Mouse (Mus musculus) erythroblast, adult 5-6 weeks (primary cell): ENCODE measurements around the gene Rplp0. TPM values are rescaled to one million over a fixed set of nuclear protein-coding genes. Genes with fewer than 3 reads are reported as not detected.
"Not testable (repeated sequence)": the region's sequence is repeated elsewhere in the genome, so short reads cannot be mapped to it uniquely, and the experiment has no call there.

ENCODE experiments used
- ATAC-seq: replicated peaks from 2 replicates; pipeline ENCODE4 v1.8.0; 2016; ENCODE audit warnings: moderate number of reproducible peaks, mild to moderate bottlenecking, moderate TSS enrichment, inconsistent platforms; ENCODE audit not compliant: poor library complexity, low FRiP score, severe bottlenecking
- total RNA-seq, 2 experiments: library from RNA; stranded (forward) in 1 of 2; stranded (reverse) in 1 of 2; fragments of 150-400 nt in 1 of 2; fragments of 200-764, 138-1000 nt in 1 of 2; gene quantifications; 2 replicates each; pipeline versions ENCODE4 v1.2.3 to v1.2.4; 2015 to 2017; ENCODE audit warnings: low replicate concordance in 2 of 2

The Rplp0 gene
- total RNA-seq, 2 experiments from 2014 or later: 339 to 822 TPM

DNA sequence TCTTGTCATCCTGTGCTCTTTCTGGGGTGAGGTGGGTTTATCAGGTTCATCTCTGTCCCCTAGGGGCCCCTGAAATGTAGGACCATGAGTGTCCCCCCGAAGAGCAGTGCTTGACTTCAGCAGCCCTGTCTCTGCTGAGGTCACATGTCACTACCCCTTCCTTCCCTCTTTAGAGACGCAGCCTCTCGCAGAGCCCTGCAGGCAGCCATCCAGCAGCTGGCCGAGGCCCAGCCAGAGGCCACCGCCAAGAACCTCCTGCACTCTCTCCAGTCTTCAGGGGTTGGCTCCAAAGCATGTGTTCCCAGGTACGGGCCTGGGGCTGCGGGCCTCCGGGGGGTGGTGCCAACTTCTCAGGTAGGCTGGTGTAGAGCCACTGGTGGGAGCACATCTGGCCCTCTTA lies 15.7 kb downstream of the Rplp0 start:
- no peak for ATAC-seq

DNA sequence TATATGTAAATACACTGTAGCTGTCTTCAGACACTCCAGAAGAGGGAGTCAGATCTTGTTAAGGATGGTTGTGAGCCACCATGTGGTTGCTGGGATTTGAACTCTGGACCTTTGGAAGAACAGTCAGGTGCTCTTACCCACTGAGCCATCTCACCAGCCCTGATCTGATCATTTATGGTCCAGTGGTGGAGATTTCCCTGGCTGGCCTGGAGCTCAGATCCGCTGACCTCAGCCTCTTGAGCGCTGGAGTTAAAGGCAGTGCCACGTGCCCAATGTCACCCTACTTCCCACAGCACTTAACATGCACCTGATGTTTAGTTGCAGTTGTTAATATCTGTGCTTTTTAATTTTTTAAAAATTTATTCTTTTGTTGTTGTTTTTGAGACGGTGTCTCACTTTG lies 18.4 kb downstream of the Rplp0 start:
- not testable (repeated sequence) for ATAC-seq

DNA sequence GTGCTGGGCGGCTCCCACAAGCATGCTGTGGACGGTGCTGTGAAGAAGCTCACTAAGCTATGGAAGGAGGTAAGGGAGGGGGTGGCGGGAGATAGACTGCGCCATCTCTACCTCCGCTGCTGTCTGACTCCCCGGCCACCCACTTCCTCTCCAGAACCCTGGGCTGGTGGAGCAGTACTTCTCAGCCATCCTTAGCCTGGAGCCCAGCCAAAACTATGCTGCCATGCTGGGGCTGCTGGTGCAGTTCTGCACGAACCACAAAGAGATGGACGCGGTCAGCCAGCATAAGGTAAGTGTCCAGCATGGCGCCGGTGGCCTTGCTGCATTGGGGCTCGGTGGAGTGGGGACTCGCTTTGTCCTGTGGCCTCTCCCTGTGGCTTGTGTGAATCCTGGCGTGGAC lies 19.7 kb downstream of the Rplp0 start:
- ATAC-seq: no peak

DNA sequence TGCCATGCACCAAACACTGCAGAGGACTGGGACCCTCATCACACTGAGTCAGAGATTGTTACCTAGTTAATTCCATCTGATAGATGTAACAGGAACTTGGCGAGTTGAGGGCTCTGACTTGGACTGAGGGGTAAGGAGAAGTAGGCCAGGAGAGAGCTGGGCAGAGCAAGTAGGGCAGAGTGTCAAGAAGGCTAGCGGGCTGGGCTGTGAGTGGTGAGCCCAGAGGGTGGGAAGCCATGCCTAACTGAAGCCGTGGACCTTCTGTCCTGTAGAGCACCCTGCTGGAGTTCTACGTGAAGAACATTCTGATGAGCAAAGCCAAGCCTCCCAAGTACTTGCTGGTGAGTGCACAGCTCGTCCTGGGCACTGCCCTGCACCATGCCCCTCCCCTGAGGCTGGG lies 20.1 kb downstream of the Rplp0 start:
- ATAC-seq: 0 out of 2 replicates have a peak, but pooled peaks have one; percentile 25

DNA sequence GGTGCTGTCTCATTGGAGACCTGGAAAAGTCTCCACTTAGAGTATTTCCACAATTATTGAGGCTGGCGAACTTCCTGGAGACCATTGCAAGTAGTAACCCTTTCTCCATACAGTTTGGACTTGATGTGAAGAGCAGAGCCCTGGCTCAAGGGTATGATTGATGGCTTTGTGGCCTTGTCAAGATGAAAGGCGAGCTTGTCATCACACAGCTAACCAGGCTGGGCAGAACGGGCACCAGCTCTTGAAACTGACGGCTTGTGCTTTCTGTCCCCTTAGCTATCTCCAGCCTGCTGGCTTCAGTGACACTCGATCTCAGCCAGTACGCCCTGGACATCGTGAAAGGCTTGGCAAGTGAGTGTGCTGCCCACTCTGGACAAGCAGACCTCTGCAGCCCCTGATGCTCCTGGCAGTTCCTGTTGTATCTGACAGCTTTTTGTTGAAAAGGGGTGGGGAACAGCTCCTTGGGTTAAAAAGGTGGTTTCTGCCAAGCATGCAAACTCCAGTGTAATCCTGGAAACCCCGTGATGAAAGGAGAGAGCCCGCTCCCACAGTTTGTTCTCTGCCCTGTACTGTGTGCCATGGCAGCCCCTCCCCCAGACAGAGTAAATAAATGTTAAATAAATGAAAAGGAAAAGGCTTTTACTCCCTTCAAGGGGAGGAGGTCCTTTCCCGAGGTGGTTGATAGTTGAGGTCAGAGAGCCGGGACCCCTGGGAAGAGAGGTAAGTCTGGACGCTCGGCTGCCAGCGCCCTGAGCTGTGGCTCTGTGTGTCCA lies 21.1 kb downstream of the Rplp0 start:
- ATAC-seq: no peak

DNA sequence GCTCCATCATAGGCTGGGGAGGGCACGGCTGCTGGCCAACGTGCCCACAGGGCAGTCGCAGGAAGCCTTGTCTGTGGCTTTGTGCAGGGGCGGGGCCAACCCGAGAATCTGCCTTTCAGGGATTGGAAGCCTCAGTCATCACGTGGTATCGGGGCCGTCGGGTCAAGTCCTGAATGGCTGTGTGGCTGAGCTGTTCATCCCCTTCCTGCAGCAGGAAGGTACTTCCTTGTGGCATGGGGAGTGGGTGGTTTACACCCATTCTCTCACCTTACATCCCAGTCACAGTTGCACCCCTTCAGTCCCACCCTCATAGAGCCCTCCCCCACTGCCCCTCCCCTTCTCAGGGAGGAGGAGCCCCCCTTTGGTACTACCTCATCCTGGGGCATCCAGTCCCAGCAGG lies 22.4 kb downstream of the Rplp0 start:
- ATAC-seq: no peak

DNA sequence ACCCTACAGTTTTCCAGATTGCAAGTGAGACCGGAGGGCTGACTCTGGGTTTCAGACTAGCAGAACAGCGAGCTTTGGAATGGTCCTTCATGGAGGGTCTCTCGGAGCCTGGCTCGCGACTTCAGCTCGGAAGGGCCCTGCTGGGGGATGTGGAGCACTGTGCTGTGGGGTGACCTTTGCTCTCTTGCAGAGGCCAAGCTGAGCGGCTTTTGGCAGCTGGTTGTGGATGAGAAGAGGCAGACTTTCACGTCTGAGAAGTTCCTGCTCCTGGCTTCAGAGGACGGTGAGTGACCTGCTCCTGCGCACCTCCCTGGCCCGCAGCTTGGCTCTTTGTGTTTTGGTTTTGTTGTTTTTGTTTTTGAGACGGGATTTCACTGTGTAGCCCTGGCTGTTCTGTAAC lies 26.3 kb downstream of the Rplp0 start:
- ATAC-seq: no peak

DNA sequence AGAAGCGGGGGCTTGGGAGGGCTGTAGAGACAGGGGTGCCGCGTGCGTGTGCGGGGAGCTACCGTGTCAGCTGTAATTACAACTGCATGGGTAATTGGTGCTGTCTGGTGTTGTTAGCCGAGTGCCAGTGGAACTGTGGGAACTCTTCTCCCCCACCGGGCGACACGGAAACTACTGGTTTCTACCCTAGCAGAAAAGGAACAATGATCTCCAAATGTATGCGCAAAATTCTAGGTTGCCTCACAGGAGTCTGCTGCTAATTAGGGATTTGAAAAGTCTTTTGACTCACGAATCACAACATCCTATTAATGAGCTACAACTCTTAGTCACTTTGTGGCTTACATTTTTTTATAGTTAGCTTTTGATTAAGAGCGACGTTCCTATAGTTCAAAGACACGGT lies 26.9 kb downstream of the Rplp0 start:
- ATAC-seq: no peak

DNA sequence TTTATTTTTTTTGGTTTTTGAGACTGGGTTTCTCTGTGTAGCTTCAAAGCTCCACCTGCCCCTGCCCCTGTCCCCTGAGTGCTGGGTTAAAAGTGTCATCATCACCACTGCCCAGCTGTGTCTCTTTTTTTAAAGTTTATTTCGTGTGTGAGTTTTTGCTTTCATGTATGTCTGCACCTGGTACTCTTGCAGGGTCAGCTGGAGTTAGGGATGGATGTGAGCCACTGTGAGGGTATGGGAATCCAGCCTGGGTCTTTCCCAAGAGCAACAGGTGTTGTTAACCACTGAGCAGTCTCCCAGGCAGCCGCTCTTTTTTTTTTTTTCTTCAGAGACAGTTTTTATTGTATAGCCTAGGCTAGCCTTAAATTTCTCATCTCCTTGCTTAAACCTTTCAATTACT lies 27.5 kb downstream of the Rplp0 start:
- ATAC-seq: no peak

DNA sequence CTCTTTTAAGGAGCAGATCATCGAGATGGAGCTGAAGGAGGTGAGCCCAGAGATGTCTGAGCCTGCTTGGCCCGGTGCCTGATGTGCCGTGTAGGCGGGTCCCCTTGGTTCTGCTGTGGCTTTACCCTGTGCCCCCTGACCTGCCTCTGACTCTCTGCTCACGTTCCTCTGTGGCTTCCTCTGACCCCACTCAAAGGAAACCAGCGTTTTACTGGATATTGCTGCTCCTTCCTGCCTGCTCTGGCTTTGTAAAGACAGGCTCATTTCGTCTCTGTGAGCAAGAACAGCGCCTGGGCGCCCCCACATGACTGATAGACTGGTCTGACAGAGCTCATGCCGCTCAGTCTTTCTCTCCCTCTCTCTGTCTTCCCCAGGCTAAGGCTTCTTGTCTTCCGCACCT lies 31.8 kb downstream of the Rplp0 start:
- ATAC-seq: no peak

DNA sequence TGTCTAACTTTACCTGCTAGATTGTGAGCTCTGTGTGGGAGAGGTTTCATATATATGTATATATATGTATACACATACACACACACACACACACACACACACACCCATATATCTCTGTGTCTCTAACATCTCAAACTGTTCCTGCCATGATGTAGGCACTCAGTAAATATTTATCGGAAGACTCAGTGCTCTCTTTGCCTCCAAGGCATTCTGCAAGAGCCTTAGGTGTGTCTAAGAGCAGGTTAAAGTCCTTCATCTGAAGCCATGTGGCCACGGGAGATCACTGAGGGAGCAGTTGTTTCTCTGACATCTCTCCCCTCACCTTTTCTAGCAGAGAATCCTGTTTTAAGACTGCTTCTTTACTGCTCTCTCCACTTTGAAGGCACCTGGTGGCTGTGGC lies 32.2 kb downstream of the Rplp0 start:
- no peak for ATAC-seq

DNA sequence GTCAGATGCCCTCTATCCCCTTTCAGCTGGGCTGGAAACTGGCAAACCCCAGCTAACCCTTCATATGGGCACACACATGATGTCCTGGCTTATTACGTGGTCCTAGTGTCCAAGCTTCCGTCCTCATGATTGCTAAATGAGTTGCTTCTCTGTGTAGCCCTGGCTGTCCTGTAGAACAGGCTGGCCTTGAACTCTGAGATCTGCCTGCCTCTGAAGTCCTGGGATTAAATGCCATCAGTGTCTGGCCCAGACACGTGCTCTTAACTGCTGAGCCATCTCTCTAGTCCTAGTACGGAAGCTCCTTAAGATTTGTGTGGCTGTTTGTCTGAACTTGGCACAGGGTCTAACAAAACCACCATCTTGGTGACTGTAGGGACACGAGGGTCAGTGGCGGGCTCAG lies 44.3 kb downstream of the Rplp0 start:
- ATAC-seq: no peak

DNA sequence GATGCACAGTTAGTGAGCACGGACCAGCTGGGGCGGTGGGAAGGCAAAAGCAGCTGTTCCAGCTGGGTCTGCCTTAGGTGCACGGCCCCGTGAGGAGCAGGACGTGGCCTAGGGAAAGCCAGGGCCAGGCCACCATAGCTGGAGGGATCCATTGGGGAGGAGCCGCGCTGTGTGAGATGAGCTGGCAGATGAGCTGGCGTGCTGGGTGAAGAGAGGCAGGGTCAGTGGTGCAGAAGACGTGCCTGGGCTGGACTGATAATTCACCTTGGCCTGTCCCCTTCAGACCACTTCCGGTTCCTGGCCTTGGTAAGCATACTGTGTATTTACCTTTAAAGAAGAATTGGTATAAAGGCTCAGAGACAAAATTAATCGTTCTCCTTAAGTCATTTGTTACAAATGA lies 52.3 kb downstream of the Rplp0 start:
- ATAC-seq: peak; percentile 84

Other genes starting within 250 kb of the Rplp0 start
- 25.5 and 41.1 TPM in 2 replicates for gene Srsf9, start 232.3 kb upstream of the Rplp0 start, total RNA-seq (2015; ENCODE audit: low replicate concordance)
- 29.1 and 32.1 TPM in 2 replicates for gene Srsf9, start 232.3 kb upstream of the Rplp0 start, total RNA-seq (2017; ENCODE audit: low replicate concordance)
- 15.0 and 18.4 TPM in 2 replicates for gene Gatc, start 218.3 kb upstream of the Rplp0 start, total RNA-seq (2015; ENCODE audit: low replicate concordance)
- 1.8 and 4.1 TPM in 2 replicates for gene Gatc, start 218.3 kb upstream of the Rplp0 start, total RNA-seq (2017; ENCODE audit: low replicate concordance)
- 9.6 and 9.8 TPM in 2 replicates for gene Triap1, start 218.2 kb upstream of the Rplp0 start, total RNA-seq (2015; ENCODE audit: low replicate concordance)
- 2.8 and 7.7 TPM in 2 replicates for gene Triap1, start 218.2 kb upstream of the Rplp0 start, total RNA-seq (2017; ENCODE audit: low replicate concordance)
- 164 and 167 TPM in 2 replicates for gene Cox6a1, start 210.5 kb upstream of the Rplp0 start, total RNA-seq (2015; ENCODE audit: low replicate concordance)
- gene Cox6a1, start 210.5 kb upstream of the Rplp0 start, total RNA-seq (2017; ENCODE audit: low replicate concordance): 24.7 and 54.8 TPM in 2 replicates
- not detected in 2 replicates for gene Msi1, start 129.9 kb upstream of the Rplp0 start, total RNA-seq (2015; ENCODE audit: low replicate concordance)
- not detected in 2 replicates for gene Msi1, start 129.9 kb upstream of the Rplp0 start, total RNA-seq (2017; ENCODE audit: low replicate concordance)
- gene Pla2g1b, start 93.2 kb upstream of the Rplp0 start, total RNA-seq (2015; ENCODE audit: low replicate concordance): not detected in 2 replicates
- gene Pla2g1b, start 93.2 kb upstream of the Rplp0 start, total RNA-seq (2017; ENCODE audit: low replicate concordance): not detected in 2 replicates
- 3.1 and 5.9 TPM in 2 replicates for gene Sirt4, start 74.7 kb upstream of the Rplp0 start, total RNA-seq (2015; ENCODE audit: low replicate concordance)
- gene Sirt4, start 74.7 kb upstream of the Rplp0 start, total RNA-seq (2017; ENCODE audit: low replicate concordance): 0.60 and 2.0 TPM in 2 replicates
- 18.8 and 38.5 TPM in 2 replicates for gene Pxn, start 52.8 kb upstream of the Rplp0 start, total RNA-seq (2015; ENCODE audit: low replicate concordance)
- 14.8 and 57.5 TPM in 2 replicates for gene Pxn, start 52.8 kb upstream of the Rplp0 start, total RNA-seq (2017; ENCODE audit: low replicate concordance)
- 9.4 and 10.9 TPM in 2 replicates for gene Gcn1l1, start 5.8 kb downstream of the Rplp0 start, total RNA-seq (2015; ENCODE audit: low replicate concordance)
- 14.2 and 21.3 TPM in 2 replicates for gene Gcn1l1, start 5.8 kb downstream of the Rplp0 start, total RNA-seq (2017; ENCODE audit: low replicate concordance)
- 17.3 and 17.8 TPM in 2 replicates for gene Rab35, start 72.4 kb downstream of the Rplp0 start, total RNA-seq (2015; ENCODE audit: low replicate concordance)
- gene Rab35, start 72.4 kb downstream of the Rplp0 start, total RNA-seq (2017; ENCODE audit: low replicate concordance): 13.8 and 15.4 TPM in 2 replicates
- 0.96 TPM in 1 of 2 replicates, not detected in the other for gene Bicdl1, start 172.2 kb downstream of the Rplp0 start, total RNA-seq (2015; ENCODE audit: low replicate concordance)
- gene Bicdl1, start 172.2 kb downstream of the Rplp0 start, total RNA-seq (2017; ENCODE audit: low replicate concordance): 0.34 and 0.98 TPM in 2 replicates